Mouse (Mus musculus): ENCODE measurements at regions not wholly inside any gene's neighbourhood (a gene's known extent, or its start where the extent isn't known, plus 50 kb on each side); places are given as distances from the start of the nearest gene placed in this dataset.

- Histone ChIP-seq H3K4me2 (replicated peaks; ENCODE audit: low read depth, low read length) (no peak overlapping the region), H3K9me3 (ENCODE audit: control insufficient read depth, low read depth, low read length) (no peaks in the 10 kb centered on the region; the same call in 1 of the 2 replicates), H3K27me3 (ENCODE audit: control insufficient read depth, insufficient read depth, low read length) (no peaks in the 10 kb centered on the region), H3K4me1 (ENCODE audit: control insufficient read depth, insufficient read depth, low read length) (no peaks in the 10 kb centered on the region), H3K9ac (replicated peaks; ENCODE audit: low read depth, low read length) (no peak overlapping the region), H3K36me3 (ENCODE audit: control insufficient read depth, insufficient read depth, low read length) (no peaks in the 10 kb centered on the region), H3K27ac (ENCODE audit: low read length) (no peak overlapping the region), H3K4me3 (ENCODE audit: low read depth, low read length) (no peak overlapping the region)
- ATAC-seq (ENCODE audit: insufficient number of reproducible peaks, insufficient read depth, low FRiP score, low read depth), result no peak
- 75% methylated on average over 6 of the region's 6 CpGs for WGBS
Measured at GRCm38 (mm10) chr14:24985806-24986359, 473.1 kb upstream of the Zmiz1 start.

GRCm38 (mm10) chr14:24986404-24986803 is 472.6 kb upstream of the Zmiz1 start:
- Histone ChIP-seq H3K4me1 (ENCODE audit: control insufficient read depth, insufficient read depth, low read length) (no peaks in the 10 kb centered on the region), H3K9me3 (ENCODE audit: control insufficient read depth, low read depth, low read length) (no peaks in the 10 kb centered on the region; the same call in 1 of the 2 replicates), H3K9ac (replicated peaks; ENCODE audit: low read depth, low read length) (no peak overlapping the region), H3K4me3 (ENCODE audit: low read depth, low read length) (no peak overlapping the region), H3K27ac (ENCODE audit: low read length) (no peak overlapping the region), H3K27me3 (ENCODE audit: control insufficient read depth, insufficient read depth, low read length) (no peaks in the 10 kb centered on the region), H3K4me2 (replicated peaks; ENCODE audit: low read depth, low read length) (no peak overlapping the region), H3K36me3 (ENCODE audit: control insufficient read depth, insufficient read depth, low read length) (no peaks in the 10 kb centered on the region)
- ATAC-seq (ENCODE audit: insufficient number of reproducible peaks, insufficient read depth, low FRiP score, low read depth), result no peak
- 80% methylated on average over 4 of the region's 4 CpGs for WGBS

- Histone ChIP-seq H3K9ac (replicated peaks; ENCODE audit: low read depth, low read length) (no peak overlapping the region), H3K4me3 (ENCODE audit: low read depth, low read length) (no peak overlapping the region), H3K9me3 (ENCODE audit: control insufficient read depth, low read depth, low read length) (0 out of 2 replicates have a peak, but pooled peaks cover 5% of the 10 kb centered on the region), H3K27me3 (ENCODE audit: control insufficient read depth, insufficient read depth, low read length) (no peaks in the 10 kb centered on the region), H3K4me1 (ENCODE audit: control insufficient read depth, insufficient read depth, low read length) (peaks cover 15% of the 10 kb centered on the region; the same call in 1 of the 2 replicates), H3K4me2 (replicated peaks; ENCODE audit: low read depth, low read length) (no peak overlapping the region), H3K27ac (ENCODE audit: low read length) (no peak overlapping the region), H3K36me3 (ENCODE audit: control insufficient read depth, insufficient read depth, low read length) (no peaks in the 10 kb centered on the region)
- WGBS, result 40% methylated on average over 21 of the region's 21 CpGs
- ATAC-seq (ENCODE audit: insufficient number of reproducible peaks, insufficient read depth, low FRiP score, low read depth), result no peak
Measured at GRCm38 (mm10) chr14:24993751-24994658, 465.0 kb upstream of the Zmiz1 start.

GRCm38 (mm10) chr14:24995226-24995625 is 463.8 kb upstream of the Zmiz1 start:
- Histone ChIP-seq H3K9me3 (ENCODE audit: control insufficient read depth, low read depth, low read length) (0 out of 2 replicates have a peak, but pooled peaks cover 5% of the 10 kb centered on the region), H3K4me3 (ENCODE audit: low read depth, low read length) (no peak overlapping the region), H3K9ac (replicated peaks; ENCODE audit: low read depth, low read length) (no peak overlapping the region), H3K36me3 (ENCODE audit: control insufficient read depth, insufficient read depth, low read length) (no peaks in the 10 kb centered on the region), H3K27ac (ENCODE audit: low read length) (no peak overlapping the region), H3K4me2 (replicated peaks; ENCODE audit: low read depth, low read length) (no peak overlapping the region), H3K4me1 (ENCODE audit: control insufficient read depth, insufficient read depth, low read length) (peaks cover 18% of the 10 kb centered on the region; the same call in 1 of the 2 replicates), H3K27me3 (ENCODE audit: control insufficient read depth, insufficient read depth, low read length) (no peaks in the 10 kb centered on the region)
- no peak for ATAC-seq (ENCODE audit: insufficient number of reproducible peaks, insufficient read depth, low FRiP score, low read depth)
- 73% methylated on average over 7 of the region's 7 CpGs for whole genome bisulfite sequencing

GRCm38 (mm10) chr14:24997786-24998509 is 461.0 kb upstream of the Zmiz1 start:
- no peaks in the 10 kb centered on the region for H3K27me3 ChIP-seq (ENCODE audit: control insufficient read depth, insufficient read depth, low read length)
- ATAC-seq (ENCODE audit: insufficient number of reproducible peaks, insufficient read depth, low FRiP score, low read depth), result peak; percentile 47; the same call in 1 of the 2 replicates
- no peak overlapping the region for H3K4me2 ChIP-seq (replicated peaks; ENCODE audit: low read depth, low read length)
- H3K4me1 ChIP-seq (ENCODE audit: control insufficient read depth, insufficient read depth, low read length), result peaks cover 18% of the 10 kb centered on the region; the same call in 1 of the 2 replicates
- H3K27ac ChIP-seq (ENCODE audit: low read length), result peak overlapping the region; percentile 52; the same call in 1 of the 2 replicates
- no peak overlapping the region for H3K4me3 ChIP-seq (ENCODE audit: low read depth, low read length)
- H3K36me3 ChIP-seq (ENCODE audit: control insufficient read depth, insufficient read depth, low read length), result no peaks in the 10 kb centered on the region
- H3K9me3 ChIP-seq (ENCODE audit: control insufficient read depth, low read depth, low read length), result no peaks in the 10 kb centered on the region
- H3K9ac ChIP-seq (replicated peaks; ENCODE audit: low read depth, low read length), result no peak overlapping the region
- WGBS, result 38% methylated on average over 14 of the region's 14 CpGs

- Histone ChIP-seq H3K4me2 (replicated peaks; ENCODE audit: low read depth, low read length) (no peak overlapping the region), H3K36me3 (ENCODE audit: control insufficient read depth, insufficient read depth, low read length) (no peaks in the 10 kb centered on the region), H3K27me3 (ENCODE audit: control insufficient read depth, insufficient read depth, low read length) (no peaks in the 10 kb centered on the region), H3K27ac (ENCODE audit: low read length) (no peak overlapping the region), H3K9ac (replicated peaks; ENCODE audit: low read depth, low read length) (no peak overlapping the region), H3K4me1 (ENCODE audit: control insufficient read depth, insufficient read depth, low read length) (peaks cover 13% of the 10 kb centered on the region; the same call in 1 of the 2 replicates), H3K4me3 (ENCODE audit: low read depth, low read length) (no peak overlapping the region), H3K9me3 (ENCODE audit: control insufficient read depth, low read depth, low read length) (no peaks in the 10 kb centered on the region)
- ATAC-seq (ENCODE audit: insufficient number of reproducible peaks, insufficient read depth, low FRiP score, low read depth), result no peak
- 56% methylated on average over 3 of the region's 3 CpGs for WGBS
Measured at GRCm38 (mm10) chr14:24999008-24999572, 459.9 kb upstream of the Zmiz1 start.

- ATAC-seq (ENCODE audit: insufficient number of reproducible peaks, insufficient read depth, low FRiP score, low read depth), result no peak
- Histone ChIP-seq H3K4me2 (replicated peaks; ENCODE audit: low read depth, low read length) (no peak overlapping the region), H3K27ac (ENCODE audit: low read length) (no peak overlapping the region), H3K4me3 (ENCODE audit: low read depth, low read length) (no peak overlapping the region), H3K27me3 (ENCODE audit: control insufficient read depth, insufficient read depth, low read length) (no peaks in the 10 kb centered on the region), H3K9me3 (ENCODE audit: control insufficient read depth, low read depth, low read length) (no peaks in the 10 kb centered on the region), H3K4me1 (ENCODE audit: control insufficient read depth, insufficient read depth, low read length) (no peaks in the 10 kb centered on the region), H3K9ac (replicated peaks; ENCODE audit: low read depth, low read length) (no peak overlapping the region), H3K36me3 (ENCODE audit: control insufficient read depth, insufficient read depth, low read length) (no peaks in the 10 kb centered on the region)
- WGBS, result 66% methylated on average over 11 of the region's 11 CpGs
Measured at GRCm38 (mm10) chr14:25005241-25005946, 453.6 kb upstream of the Zmiz1 start.
